ENCODE assay signal across 8 mouse cellular contexts in genomic region chr13:60602416-60603251, GRCm38 (mm10). TPM values are rescaled to one million over a fixed set of nuclear protein-coding genes. Genes with fewer than 3 reads are reported as not detected.
A peak's percentile ranks its signal among the peaks of the same experiment; 100 is the strongest.
DNase-seq lines count a peak whose midpoint lies in the region; ATAC-seq and TF ChIP-seq lines count a peak whose summit lies in the region.

No protein-coding gene starts in this region.

- no peak for DNase-seq in spleen, adult 2 months (ENCODE audit: low read depth in 1 of 2, low spot score in 2 of 2)
- no peak for DNase-seq in spleen, adult 12 weeks (ENCODE audit: low spot score)
- DNase-seq in heart, adult 9 months (ENCODE audit: low spot score in 2 of 2): peak; percentile 24 to 35
- peak; percentile 37 for DNase-seq in kidney, adult 2 months
- DNase-seq in urinary bladder, postnatal 36 days (ENCODE audit: low spot score in 2 of 2): peak; percentile 32 to 46

- peak; percentile 76 for ATAC-seq in common myeloid progenitor, adult 5-6 weeks (replicated peaks; ENCODE audit: low read depth, poor library complexity, severe bottlenecking)
- ATAC-seq in liver, embryonic 16.5 days (ENCODE audit: low read depth): peak; percentile 14; the same call in 1 of the 2 replicates
- peak; percentile 73 for ATAC-seq in neural tube, embryonic 12.5 days (ENCODE audit: low FRiP score, low read depth)

- no peaks in the 10 kb centered on the region for H3K4me1 ChIP-seq in spleen, adult 2 months (ENCODE audit: control insufficient read depth, insufficient read depth, insufficient read length)
- peaks cover 10% of the 10 kb centered on the region for H3K4me1 ChIP-seq in kidney, adult 2 months (ENCODE audit: control insufficient read depth, insufficient read depth, low read length)
- H3K4me1 ChIP-seq in liver, embryonic 16.5 days (ENCODE audit: control insufficient read depth, low read depth, low read length): no peaks in the 10 kb centered on the region; the same call in none of the 2 replicates
- H3K4me1 ChIP-seq in neural tube, embryonic 12.5 days: peaks cover 7% of the 10 kb centered on the region; the same call in 1 of the 2 replicates

- H3K4me3 ChIP-seq in spleen, adult 2 months (ENCODE audit: extremely low read depth, insufficient read depth, insufficient read length): peak overlapping the region; percentile 47
- H3K4me3 ChIP-seq in kidney, adult 2 months (ENCODE audit: insufficient read depth, low read depth, low read length): peak overlapping the region; percentile 69
- peak overlapping the region; percentile 71 for H3K4me3 ChIP-seq in liver, embryonic 16.5 days (ENCODE audit: low read depth, low read length)
- H3K4me3 ChIP-seq in neural tube, embryonic 12.5 days: peak overlapping the region; percentile 76

- H3K36me3 ChIP-seq in spleen, adult 2 months (ENCODE audit: control insufficient read depth, insufficient read depth, low read length): no peaks in the 10 kb centered on the region
- no peaks in the 10 kb centered on the region for H3K36me3 ChIP-seq in kidney, adult 2 months (ENCODE audit: control insufficient read depth, insufficient read depth, low read length)
- no peaks in the 10 kb centered on the region for H3K36me3 ChIP-seq in liver, embryonic 16.5 days (ENCODE audit: control insufficient read depth, insufficient read depth)
- peaks cover 7% of the 10 kb centered on the region; the same call in 1 of the 2 replicates for H3K36me3 ChIP-seq in neural tube, embryonic 12.5 days

- H3K27ac ChIP-seq in spleen, adult 2 months (ENCODE audit: insufficient read depth, low read length): no peak overlapping the region
- H3K27ac ChIP-seq in kidney, adult 2 months (ENCODE audit: insufficient read depth, low read depth, low read length): peak overlapping the region; percentile 56
- H3K27ac ChIP-seq in liver, embryonic 16.5 days (ENCODE audit: low read length): peak overlapping the region; percentile 74
- H3K27ac ChIP-seq in neural tube, embryonic 12.5 days: peak overlapping the region; percentile 76

- H3K27me3 ChIP-seq in spleen, adult 2 months (ENCODE audit: control insufficient read depth, insufficient read depth, low read length): peaks cover 4% of the 10 kb centered on the region; the same call in 1 of the 2 replicates
- H3K27me3 ChIP-seq in kidney, adult 2 months (replicated peaks; ENCODE audit: control insufficient read depth, insufficient read depth, low read length): no peaks in the 10 kb centered on the region
- no peaks in the 10 kb centered on the region for H3K27me3 ChIP-seq in liver, embryonic 16.5 days (ENCODE audit: control insufficient read depth, insufficient read depth, low read depth, low read length)
- H3K27me3 ChIP-seq in neural tube, embryonic 12.5 days (replicated peaks): no peaks in the 10 kb centered on the region

- no peak for TF ChIP-seq CTCF in spleen, adult 2 months (IDR thresholded peaks at IDR 0.05; ENCODE audit: extremely low read depth, insufficient read depth, insufficient read length, insufficient replicate concordance)
- no peak for TF ChIP-seq CTCF in kidney, adult 2 months (conservative IDR thresholded peaks at IDR 0.05; ENCODE audit: insufficient read depth, insufficient read length, low read depth, low read length)

- WGBS in spleen, adult 2 months: 25% methylated on average over 34 of the region's 34 CpGs
- WGBS in kidney, adult 2 months: 10% methylated on average over 34 of the region's 34 CpGs
- 16% methylated on average over 34 of the region's 34 CpGs for WGBS in liver, embryonic 16.5 days (ENCODE audit: insufficient replicate concordance)
- 3% methylated on average over 34 of the region's 34 CpGs for WGBS in neural tube, embryonic 12.5 days

- H3K4me2 ChIP-seq in liver, embryonic 16.5 days (ENCODE audit: low read depth, low read length): peak overlapping the region; percentile 82
- peak overlapping the region; percentile 70 for H3K4me2 ChIP-seq in neural tube, embryonic 12.5 days (replicated peaks)

- peak overlapping the region; percentile 72 for H3K9ac ChIP-seq in liver, embryonic 16.5 days (ENCODE audit: low read depth, low read length)
- H3K9ac ChIP-seq in neural tube, embryonic 12.5 days: peak overlapping the region; percentile 88

- no peaks in the 10 kb centered on the region for H3K9me3 ChIP-seq in liver, embryonic 16.5 days (replicated peaks; ENCODE audit: control insufficient read depth, low read length)
- no peaks in the 10 kb centered on the region for H3K9me3 ChIP-seq in neural tube, embryonic 12.5 days

- TF ChIP-seq POLR2A in spleen, adult 2 months (IDR thresholded peaks at IDR 0.05; ENCODE audit: low read depth, low read length): no peak
- no peak for TF ChIP-seq POLR2A in kidney, adult 2 months (IDR thresholded peaks at IDR 0.05; ENCODE audit: low read depth, low read length)

RNA-seq across cellular contexts. Expression of gene Dapk1, which starts 0.9 kb away (rescaled TPM):
- polyA plus RNA-seq in spleen, adult 2 months (2012; rRNA removed): 18.6 and 21.5 TPM in 2 replicates
- total RNA-seq in common myeloid progenitor, adult 5-6 weeks (2017): 5.8 and 8.6 TPM in 2 replicates
- polyA plus RNA-seq in kidney, adult 2 months (2012; rRNA removed): 39.5 and 50.8 TPM in 2 replicates
- polyA plus RNA-seq in liver, embryonic 16.5 days (2015; fragmentation: Nextera tagmentation; extraction: Ambion mirVana): 8.1 and 8.9 TPM in 2 replicates
- 36.1 and 37.3 TPM in 2 replicates for polyA plus RNA-seq in neural tube, embryonic 12.5 days (2016; fragmentation: Nextera tagmentation; extraction: Ambion mirVana)

Comparison
In these comparisons a context has a peak if more than half of its experiments do, and no peak if none do; other contexts are left out.
1. DNase-seq: peak in heart, adult 9 months (2 of 2), kidney, adult 2 months (single experiment) and urinary bladder, postnatal 36 days (2 of 2); none in spleen, adult 2 months (0 of 2) and spleen, adult 12 weeks (single experiment).
2. ATAC-seq: peak in every context shown above with its lines; median percentile 76 in common myeloid progenitor, adult 5-6 weeks; 73 in neural tube, embryonic 12.5 days; 14 in liver, embryonic 16.5 days.
3. Peak in every context shown above with its lines, with median percentiles within 50 percentile points of each other: H3K4me3 ChIP-seq.